Mouse (Mus musculus) bone marrow macrophage, adult 2 months (primary cell): ENCODE measurements around the gene Mvb12b.

Experiments
- CTCF ChIP-seq: IDR thresholded peaks from 2 replicates; pipeline ENCODE4 v1.5.1; 2012; ENCODE audit warnings: low read depth, mild to moderate bottlenecking, low read length, moderate library complexity
- POLR2A ChIP-seq: IDR thresholded peaks from 2 replicates; pipeline ENCODE4 v1.6.1; 2012; ENCODE audit warnings: mild to moderate bottlenecking, low read depth, low read length, borderline replicate concordance

DNA sequence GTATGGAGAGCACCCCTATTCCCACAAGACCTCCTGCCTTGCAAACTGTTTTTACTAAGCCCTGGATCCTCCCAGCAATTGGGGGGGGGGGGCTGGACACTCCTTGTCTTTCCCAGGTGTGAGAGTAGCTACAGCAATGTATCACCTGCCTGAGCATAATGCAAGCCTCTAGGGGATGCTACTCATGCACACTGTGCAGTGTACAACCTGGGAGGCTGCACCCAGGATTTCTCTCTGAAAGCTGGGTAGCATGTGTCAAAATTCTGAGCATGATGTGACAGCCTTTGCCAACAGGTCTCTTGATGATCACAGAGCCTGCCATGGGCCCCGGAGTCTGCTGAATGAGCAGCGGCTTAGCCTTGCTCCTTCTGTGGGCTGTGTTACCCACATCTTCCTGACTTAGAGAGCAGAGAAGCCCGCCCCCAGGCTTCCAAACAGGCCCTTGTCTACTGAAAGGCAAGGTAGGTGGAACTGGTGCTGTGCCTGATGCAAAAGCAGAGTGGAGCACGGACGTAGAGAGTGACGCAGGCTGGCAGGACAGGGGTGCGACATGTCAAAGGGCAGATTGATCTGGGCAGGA is 92.7 kb downstream of the Mvb12b start:
- TF ChIP-seq POLR2A (no peak), CTCF (no peak)
